Mouse (Mus musculus): ENCODE results near the gene Cspg5. TPM values are rescaled to one million over a fixed set of nuclear protein-coding genes. Genes with fewer than 3 reads are reported as not detected.

Cspg5 gene
- polyA plus RNA-seq (2017; shearing (Covaris generic)) = under 1 TPM; 0.13 to 0.27 (median 0.18) TPM

DNA sequence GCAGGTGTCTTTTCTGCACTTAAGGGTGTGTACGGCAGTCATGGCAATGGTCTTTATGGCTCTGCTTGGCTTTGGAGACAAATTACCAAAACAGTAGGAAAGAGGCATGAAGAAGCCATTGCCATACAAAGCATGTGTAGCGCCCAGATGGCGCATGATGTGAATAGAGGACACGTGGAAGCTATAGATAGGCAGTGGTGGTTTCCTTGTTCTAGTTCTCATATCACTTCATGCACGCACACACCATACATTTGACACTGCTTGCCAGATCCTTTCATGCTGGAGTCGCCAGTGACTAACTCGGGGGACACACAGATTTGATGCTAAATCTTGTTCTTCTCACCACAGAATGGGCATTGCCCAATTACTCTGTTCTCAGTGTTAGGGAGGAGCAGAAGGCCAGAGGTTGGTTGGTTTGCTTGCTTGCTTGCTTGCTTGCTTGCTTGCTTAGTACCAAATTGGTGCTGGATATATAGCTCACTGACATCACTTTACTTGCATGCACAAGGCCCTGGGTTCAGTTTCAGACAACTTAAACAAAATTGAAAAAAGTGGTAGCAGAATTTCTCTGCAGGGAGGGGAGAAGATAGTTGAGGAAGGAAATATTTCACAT, at the start of gene Cspg5:
Gene Cspg5 (plus strand): TSS at position 563 of the 613 bp plus-strand sequence.
- ATAC-seq = no peak

DNA sequence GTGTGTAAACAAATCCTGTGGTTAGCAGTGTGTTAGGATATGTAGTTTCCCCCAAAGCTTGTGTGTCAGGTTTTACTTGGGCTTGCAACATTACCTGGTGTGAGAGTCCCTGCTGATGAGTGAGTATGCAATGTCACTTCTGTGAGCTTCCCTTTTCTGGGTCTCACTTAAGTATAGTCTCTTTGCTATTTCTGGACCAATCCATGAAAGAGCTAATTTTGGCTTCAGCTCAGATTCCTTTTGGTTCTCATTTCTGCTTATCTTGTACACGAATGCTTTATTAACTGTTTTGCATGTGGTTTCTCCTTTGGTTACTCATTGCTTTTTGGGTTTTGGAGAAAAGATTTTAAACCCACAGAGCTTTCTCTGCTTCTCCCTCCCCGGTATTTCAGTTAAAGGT, 43.7 kb upstream of the Cspg5 start:
- no peak for ATAC-seq

DNA sequence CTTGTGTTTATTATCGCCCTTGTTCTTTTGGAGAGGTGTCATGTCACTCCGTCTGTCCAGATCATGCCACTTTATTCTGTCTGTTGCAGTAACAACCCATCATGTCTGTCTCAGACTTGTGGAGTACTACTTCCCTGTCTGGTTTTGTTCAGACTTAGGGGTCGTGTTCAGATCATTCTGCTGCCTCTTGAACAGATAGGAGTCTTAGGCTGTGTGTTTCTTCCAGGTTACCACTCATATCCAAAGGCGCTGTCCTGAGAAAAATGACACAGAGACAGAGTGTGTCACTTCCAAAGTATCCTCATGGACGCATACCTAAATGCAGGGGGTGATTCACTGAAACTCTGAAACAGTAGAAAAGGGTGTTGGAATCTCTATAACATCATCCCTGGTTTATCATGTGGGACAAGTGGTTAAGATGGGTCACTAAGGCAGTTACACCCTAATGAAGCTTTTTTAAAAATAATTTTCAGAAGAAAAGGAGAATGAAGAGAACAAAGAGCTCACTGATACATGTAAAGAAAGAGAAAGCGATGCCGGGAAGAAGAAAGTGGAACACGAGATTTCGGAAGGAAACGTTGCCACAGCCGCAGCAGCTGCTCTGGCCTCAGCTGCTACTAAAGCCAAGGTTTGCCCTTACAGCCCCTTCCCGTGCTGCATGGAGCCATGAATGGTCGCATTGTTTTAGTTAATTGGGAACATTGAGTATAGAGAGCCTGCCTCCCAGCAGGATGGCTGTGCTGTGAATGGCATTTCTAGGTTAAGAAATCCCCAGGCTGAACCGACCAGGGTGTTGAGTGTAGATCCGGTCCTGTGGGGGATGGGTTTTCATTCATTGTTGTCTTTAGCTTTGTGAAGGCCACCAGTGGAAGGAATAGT, 37.8 kb upstream of the Cspg5 start:
- no peak for ATAC-seq

DNA sequence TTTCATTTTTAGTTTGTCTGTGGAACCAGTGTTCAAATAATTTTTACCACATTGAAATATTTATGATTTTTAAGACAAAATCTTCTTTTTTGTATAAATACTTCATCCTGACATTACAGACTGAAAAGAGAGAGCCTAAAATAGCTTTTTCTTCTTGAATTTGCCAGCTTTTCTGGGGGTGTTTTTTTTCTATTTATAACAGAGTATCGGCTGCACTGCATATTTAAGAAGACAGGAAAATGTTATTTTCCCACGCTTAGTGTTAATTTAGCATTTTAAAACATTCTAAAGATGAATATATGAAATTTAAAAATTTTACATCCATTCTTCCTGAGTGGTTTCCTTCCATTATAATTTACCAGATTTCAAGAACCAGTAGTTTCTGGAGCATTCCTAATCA, 37.1 kb upstream of the Cspg5 start:
- ATAC-seq = no peak

DNA sequence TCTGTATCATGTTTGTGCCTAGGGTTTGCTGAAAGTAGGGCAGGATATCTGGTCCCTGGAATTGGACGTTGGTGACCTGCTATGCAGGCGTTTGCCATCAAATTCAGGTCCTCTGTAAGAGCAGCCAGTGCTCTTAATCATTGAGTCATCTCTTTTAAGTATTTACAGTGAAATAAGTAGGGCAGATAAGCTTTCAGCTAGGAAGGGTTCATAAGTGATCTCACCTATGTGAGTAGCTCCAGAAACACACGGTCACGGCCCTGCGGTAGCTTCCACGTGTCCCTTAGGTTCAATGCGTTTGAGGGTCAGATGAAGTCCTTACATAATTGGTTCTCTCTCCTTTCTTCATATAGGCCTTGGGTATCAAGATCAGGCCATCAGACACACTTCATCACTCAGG, 35.3 kb upstream of the Cspg5 start:
- ATAC-seq = no peak

DNA sequence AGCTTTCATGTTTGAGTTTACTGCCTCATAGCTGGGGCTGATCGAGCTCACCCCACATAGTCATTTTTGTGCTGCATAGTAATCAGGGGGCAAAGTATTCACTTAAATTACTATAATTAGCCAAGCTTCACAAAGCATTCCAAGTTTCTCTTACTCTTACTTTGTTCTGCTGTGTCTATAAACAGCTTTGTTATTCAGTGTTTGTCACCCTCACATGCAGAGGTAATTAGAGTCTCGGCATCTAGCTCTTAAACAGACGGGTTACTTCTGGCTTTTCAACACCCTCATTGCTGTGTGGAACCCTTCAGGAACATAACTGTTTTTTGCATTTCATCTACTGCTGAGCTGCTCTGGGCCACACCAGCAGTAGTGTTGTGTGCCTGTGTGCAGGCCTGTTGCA, 34.6 kb upstream of the Cspg5 start:
- ATAC-seq = no peak

DNA sequence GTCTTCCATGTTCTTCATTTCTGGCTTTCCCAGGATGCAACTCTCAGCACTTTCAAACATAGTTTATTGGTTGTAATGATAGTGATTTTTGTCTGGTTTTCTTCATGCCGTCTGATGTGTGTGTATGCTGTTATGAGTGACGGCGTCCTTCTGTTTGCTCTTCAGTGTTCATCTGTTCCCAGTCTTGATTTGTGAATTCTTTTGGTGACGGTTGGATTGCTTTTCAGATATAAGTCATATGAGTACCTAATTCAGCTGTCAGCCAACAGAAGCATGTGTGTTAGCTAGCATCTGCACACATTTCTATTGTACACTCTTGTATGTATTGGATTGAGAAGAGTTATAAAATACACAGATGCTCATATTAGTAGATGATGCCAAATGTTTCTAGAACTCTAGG, 19.3 kb upstream of the Cspg5 start:
- no peak for ATAC-seq

DNA sequence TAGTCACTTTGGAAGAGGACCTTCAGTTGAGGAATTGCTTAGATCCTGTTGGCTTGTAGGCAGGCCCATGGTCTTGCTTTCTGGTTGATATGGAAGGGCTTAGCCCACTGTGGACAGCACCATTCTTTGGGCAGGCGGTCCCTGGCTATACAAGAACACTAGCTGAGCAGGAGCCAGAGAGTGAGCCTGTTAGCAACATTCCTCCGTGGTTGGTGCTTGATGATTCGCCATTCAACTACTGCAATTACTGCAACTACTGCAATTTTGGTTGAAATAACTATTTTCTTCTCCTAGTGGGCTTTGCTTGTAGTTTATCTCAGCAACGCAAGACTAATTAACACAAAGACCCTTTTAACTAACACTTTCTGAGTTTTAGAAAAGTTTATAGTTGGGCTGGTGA, 17.4 kb upstream of the Cspg5 start:
- no peak for ATAC-seq

DNA sequence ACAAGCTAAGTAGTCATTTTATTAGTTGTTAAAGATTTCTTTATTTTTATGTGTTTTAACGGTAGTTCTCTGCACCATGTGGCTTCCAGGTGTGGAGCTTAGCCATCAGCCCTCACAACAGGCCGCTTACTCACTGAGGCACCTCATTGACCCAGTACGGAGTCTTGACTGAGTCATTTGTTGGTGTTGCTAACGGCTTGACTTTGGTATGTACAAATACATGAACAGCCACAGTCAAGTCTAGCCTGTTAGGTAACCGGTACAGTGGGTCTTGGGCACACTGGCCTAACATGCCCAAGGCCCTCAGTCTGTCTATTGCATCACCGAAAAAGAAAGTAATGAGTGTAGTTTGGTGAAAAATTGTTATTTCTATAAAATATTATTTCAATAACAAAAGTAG, 14.9 kb upstream of the Cspg5 start:
- ATAC-seq = no peak

DNA sequence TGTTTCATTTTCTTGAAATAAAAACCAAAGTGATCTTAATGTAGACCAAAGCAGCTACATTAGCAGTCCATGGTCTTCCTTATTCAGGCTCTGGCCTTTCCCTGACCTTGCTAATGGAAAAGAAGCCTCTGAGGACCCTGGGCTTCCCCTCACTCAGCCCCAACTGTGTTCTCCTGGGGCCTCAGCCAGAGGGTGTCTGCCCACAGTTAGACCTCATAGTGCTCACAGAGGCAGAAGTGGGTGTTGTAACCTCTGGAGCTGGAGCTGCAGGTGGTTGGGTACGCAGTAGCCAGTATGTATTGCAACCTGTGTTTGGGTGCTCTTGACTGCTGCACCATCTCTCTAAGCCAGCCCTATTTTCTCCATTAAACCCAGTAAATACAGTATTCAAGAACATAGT, 14.5 kb upstream of the Cspg5 start:
- ATAC-seq = no peak

DNA sequence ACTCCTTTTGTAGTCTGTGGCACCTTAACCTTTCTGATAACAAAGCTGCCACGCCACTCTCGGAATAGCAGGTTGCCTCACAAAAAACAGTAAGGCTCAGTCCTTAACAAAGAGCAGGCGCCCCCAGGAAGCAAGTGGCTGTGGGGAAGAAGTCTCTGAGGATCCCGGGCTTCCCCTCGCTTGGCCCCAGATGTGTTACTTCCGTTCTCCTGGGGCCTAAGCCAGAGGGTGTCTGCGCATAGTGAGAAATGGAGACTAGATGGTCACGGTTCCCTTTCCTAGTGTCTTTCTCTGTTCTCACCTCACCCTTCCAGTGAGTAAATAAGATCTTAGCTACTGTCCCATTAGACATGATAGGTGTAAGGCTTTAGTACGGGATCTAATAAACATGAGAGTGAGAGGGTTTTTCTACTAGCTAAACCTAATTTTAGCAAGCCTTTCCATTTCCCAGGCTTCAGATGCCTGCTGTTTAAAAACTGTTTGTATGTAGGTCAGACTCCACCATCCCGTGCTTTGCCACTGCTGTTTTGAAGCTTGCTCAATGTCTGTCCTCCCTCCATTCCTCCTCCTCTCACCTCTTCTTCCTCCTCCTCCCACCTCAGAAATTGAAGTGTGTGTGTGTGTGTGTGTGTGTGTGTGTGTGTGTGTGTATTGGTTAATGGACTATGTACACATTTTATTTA, 13.9 kb upstream of the Cspg5 start:
- no peak for ATAC-seq

DNA sequence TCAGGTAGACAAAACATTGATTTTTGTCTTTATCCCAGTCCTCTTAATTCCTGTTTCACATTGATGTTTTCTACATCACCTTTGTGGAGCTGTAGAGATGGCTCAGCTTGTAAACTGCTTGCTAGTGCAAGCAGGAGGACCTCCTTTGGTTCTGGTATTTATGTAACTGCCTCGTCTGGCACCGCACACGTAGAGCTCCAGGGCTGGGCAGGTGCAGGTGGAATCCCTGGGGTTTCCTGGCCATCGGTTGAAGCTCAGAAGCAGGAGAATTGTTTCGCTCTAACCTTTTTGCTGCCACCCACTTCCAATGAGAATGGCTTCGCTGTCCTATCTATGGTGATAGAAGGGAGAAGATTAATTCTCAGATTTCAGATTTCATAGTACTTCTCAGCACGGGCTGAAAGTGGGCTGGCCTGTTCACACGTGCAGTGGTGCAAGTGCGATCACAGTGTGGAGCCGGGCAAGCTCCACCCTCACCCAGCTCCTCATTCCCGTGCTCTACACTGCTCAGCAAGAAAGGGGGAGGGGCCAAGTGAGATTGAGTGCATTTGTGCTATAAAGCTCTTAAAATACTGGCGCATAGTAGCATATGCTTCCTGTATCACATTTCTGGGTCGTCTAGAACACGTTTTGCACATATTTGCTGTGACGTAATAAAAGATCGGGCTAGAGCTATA, 13.1 kb upstream of the Cspg5 start:
- no peak for ATAC-seq

DNA sequence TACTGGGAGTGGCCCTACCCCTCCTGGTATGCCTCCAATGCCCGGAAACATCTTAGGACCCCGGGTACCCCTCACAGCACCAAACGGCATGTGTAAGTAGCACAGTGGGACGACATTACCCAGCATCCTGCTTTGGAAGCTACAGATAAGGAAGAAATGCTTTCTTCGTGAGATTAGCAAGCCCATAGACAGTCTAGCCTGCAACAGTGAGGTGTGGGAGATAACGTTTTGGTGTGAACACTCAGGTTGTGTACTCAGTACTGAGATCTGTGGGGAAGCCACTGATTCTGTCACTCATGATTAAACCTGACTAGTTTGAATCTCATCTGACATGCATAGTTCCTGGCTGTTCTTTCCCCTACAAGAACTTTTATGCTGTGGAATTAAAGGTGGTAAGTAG, 8.6 kb upstream of the Cspg5 start:
- ATAC-seq = no peak

DNA sequence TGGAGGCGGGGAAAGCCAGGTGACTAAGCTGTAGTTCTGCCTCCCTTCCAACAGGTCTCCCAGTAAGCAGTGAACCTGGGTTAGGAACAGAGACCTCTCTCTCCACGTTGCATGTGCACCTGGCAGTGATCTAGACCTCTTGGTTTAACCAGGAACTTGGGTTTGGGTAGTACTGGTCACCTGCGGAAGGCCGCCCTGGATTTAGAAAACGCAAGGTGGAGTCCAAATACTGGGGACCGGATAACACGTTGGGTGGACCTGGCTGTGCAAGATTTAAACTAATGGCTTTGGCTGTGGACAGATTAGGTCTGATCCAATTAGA, 945 bp downstream of the Cspg5 start:
- no peak for ATAC-seq

DNA sequence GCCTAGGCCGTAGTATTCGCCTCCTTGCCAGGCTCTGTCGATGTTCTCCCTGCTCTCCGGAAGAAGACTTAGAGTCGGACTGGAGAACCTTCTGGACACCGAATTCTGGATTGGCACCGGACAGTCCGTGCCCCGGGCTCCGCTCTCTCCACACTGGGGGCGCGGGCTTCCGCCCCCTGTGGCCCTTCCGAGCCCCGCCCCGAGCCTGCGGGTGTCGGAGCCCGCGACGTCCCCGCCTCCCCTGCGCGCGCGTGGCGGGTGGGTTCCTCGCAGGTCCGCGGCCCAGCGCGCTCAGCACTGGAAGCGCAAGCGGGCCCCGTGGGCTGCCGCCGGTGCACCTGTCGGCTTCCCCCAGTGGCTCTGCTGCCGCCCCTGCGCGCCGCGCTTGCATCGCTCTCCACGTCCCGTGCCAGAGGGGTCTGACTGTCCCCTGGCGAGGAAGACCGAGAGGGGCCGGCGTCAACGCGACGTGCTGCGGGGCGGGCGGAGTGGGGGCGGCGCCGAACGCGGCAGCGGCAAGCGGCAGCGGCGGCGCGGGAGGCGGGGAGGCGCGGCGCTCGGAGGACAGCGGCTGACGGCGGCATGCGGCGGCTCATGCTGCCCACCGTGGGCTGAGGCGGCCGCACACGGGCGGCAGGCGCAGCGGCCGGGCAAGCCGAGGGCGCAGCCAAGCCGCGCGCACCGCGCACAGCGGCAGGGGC, 1.5 kb downstream of the Cspg5 start:
- no peak for ATAC-seq

DNA sequence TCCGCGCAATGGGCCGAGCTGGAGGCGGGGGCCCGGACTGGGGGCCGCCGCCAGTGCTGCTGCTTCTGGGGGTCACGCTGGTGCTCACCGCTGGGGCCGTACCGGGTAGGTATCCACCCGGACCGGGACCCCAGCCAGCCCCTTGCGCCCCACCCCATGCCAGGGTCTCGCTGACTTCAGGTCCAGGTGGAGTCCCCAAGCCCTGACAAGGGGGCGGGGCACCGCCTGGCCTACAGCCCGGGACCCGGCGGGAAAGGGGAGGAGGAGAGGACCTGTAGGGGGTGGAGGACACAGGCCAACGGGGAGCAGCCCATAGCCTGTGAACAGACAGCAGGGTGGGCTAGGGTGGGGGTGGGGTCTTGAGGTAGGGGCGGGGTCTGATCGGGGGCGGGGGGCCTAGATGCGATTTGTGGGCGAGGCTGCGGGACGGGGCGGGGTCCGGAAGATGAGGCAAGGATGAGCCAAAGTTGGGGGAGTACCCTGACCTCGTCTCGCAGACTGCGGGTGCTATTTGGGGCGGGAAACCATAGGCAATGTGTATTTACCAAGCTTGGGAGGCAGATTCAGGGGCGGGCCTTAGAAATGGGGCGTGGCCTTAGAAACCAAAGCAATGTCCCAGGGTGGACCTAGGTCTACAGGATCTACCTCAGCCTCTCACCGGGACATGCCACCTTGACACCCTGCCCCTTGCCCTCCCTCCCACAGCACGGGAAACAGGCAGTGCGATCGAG, 2.2 kb downstream of the Cspg5 start:
- no peak for ATAC-seq

DNA sequence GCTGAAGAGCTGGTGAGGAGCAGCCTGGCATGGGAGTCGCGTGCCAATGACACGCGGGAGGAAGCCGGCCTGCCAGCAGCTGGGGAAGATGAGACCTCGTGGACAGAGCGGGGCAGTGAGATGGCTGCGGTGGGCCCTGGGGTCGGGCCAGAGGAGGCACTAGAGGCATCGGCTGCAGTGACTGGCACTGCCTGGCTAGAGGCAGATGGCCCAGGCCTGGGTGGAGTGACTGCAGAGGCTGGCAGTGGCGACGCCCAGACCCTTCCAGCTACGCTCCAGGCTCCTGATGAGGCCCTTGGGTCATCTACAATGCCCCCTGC, 2.7 kb downstream of the Cspg5 start:
- ATAC-seq = no peak

DNA sequence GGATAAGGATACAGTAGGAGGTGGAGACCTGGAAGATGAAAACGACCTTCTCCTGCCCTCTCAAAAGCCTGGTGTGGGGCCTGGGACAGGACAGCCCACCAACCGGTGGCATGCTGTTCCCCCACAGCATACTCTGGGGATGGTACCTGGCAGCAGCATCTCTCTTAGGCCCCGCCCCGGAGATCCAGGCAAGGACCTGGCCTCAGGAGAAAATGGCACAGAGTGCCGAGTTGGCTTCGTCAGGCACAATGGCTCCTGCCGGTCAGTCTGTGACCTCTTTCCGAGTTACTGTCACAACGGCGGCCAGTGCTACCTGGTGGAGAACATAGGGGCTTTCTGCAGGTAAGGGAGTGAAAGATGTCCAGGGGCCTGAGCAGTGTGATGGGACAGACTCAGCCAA, 3.5 kb downstream of the Cspg5 start:
- no peak for ATAC-seq

DNA sequence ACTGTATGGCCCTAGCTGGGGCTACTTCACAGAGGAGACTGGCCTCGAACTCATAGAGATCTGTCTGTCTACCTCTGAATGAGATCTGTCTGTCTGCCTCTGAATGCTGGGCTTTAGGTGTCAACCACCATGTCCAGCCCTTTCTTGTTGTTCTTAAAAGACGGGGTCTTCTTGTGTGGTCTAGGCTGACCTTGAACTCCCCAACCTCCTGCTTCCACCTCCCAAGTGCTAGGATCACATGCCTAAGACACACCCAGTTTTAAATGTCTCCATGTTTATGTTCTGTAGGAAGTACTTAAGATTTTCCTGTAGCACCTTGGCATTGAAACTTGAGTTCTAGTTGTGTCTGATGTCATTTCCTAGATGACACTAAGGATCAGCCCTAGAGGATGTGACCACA, 5.3 kb downstream of the Cspg5 start:
- ATAC-seq = no peak

DNA sequence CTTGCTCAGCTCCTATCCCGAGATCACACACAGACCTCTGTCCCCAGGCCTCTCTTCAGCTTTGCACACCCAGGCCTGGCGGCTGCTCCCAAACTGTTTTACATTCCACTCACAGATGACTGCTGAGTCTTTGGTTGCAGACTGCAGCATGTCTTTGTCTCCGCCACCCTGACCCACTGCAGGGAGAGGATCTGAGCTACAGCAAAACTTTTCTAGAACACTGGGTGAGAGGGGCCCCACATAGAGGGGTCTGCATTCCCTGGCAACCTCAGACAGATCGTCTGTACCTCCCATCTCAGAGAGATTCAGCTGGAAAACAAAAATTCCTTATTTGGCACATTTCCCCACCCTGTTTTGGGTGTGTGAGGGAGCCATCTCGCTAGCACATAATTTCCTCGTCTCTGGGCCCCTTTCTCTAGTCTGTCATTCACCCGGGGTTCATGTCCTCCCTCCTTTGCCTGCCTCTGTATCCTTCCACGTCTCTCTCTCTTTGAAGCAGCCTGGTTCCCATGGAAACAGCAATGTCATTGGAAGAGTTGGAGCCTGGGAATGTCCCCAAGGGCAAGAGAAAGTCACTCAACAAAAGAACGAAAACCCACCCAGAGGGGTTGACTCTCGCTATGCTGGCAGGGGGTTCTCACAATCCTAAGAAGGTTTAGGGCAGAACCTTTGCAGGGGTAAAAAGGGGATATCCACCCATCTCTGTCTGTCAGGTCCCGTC, 6.4 kb downstream of the Cspg5 start:
- ATAC-seq = no peak

DNA sequence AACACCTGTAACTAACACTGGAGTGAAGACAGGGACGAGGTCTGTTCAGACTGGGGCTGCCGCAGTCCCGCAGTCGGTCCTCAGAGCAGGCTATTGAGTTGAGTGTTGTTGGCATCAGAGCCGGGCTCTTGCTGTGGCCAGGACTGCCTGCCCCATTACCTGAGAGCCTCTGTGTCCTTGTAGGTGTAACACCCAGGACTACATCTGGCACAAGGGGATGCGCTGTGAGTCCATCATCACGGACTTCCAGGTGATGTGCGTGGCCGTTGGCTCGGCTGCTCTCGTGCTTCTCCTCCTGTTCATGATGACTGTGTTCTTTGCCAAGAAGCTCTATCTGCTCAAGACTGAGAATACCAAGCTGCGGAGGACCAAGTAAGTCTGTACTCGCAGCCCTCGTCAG, 7.2 kb downstream of the Cspg5 start:
- no peak for ATAC-seq

All from inflammation-experienced regulatory T-cells, adult 6 months (primary cell).